Mouse (Mus musculus) liver, postnatal 0 days (tissue): ENCODE measurements around the gene Gm15097. TPM values are rescaled to one million over a fixed set of nuclear protein-coding genes. Genes with fewer than 3 reads are reported as not detected.
A peak's percentile ranks its signal among the peaks of the same experiment; 100 is the strongest.
"Not testable (repeated sequence)": the region's sequence is repeated elsewhere in the genome, so short reads cannot be mapped to it uniquely, and the experiment has no call there.

ENCODE experiments used
- ATAC-seq: fragments of 200-750 bp; cut with Nextera tagmentation; 2 replicates; pipeline ENCODE4 v1.8.0; 2017; ENCODE audit warnings: mild to moderate bottlenecking, moderate library complexity
- DNase-seq: peaks from one replicate; pipeline ENCODE4 v3.0.0-alpha.2; 2016
- H3K27ac ChIP-seq: fragments of 300-500 bp; sonication (generic); 2 replicates; pipeline ENCODE4 v1.5.1; 2014; ENCODE audit warnings: antibody characterized with exemption, moderate library complexity, mild to moderate bottlenecking, low read depth
- H3K27me3 ChIP-seq: fragments of 300-500 bp; sonication (generic); 2 replicates; pipeline ENCODE4 v1.6.1; 2014; ENCODE audit warnings: low read length, control low read depth, mixed read lengths; ENCODE audit not compliant: insufficient read depth
- H3K36me3 ChIP-seq: fragments of 300-500 bp; sonication (generic); replicated peaks from 2 replicates; pipeline ENCODE4 v1.6.1; 2014; ENCODE audit warnings: mild to moderate bottlenecking, control low read depth, low read length, moderate library complexity, mixed read lengths; ENCODE audit not compliant: insufficient read depth
- H3K4me1 ChIP-seq: fragments of 300-500 bp; sonication (generic); 2 replicates; pipeline ENCODE4 v1.6.1; 2014; ENCODE audit warnings: antibody characterized with exemption, mild to moderate bottlenecking, control low read depth; ENCODE audit not compliant: insufficient read depth
- H3K4me2 ChIP-seq: fragments of 300-500 bp; sonication (generic); 2 replicates; pipeline ENCODE4 v1.6.1; 2014; ENCODE audit warnings: low read depth, mild to moderate bottlenecking, low read length, moderate library complexity, mixed read lengths
- H3K4me3 ChIP-seq: fragments of 300-500 bp; sonication (generic); 2 replicates; pipeline ENCODE4 v1.5.1; 2014; ENCODE audit warnings: low read depth, low read length
- H3K9ac ChIP-seq: fragments of 300-500 bp; sonication (generic); replicated peaks from 2 replicates; pipeline ENCODE4 v1.6.1; 2014; ENCODE audit warnings: mild to moderate bottlenecking, moderate library complexity
- H3K9me3 ChIP-seq: fragments of 300-500 bp; sonication (generic); 2 replicates; pipeline ENCODE4 v1.6.1; 2016; ENCODE audit warnings: mild to moderate bottlenecking, control low read depth, low read length, mixed read lengths
- CTCF ChIP-seq: sonication (generic); IDR thresholded peaks from 2 replicates; pipeline ENCODE4 v1.5.1; 2016; ENCODE audit warnings: antibody characterized with exemption, low read depth
- WGBS: fragments of 180-500 bp; shearing (Covaris S2); extraction: QIAGEN DNeasy Blood & Tissue Kit; methylation state at CpG from one replicate; pipeline ENCODE4 v1.1.7; 2014; ENCODE audit not compliant: insufficient replicate concordance; 5-methylcytosine and 5-hydroxymethylcytosine counted together
- polyA plus RNA-seq: library from polyadenylated mRNA; unstranded; fragments of >200 nt; fragmentation: Nextera tagmentation; extraction: Ambion mirVana; gene quantifications from 2 replicates; pipeline ENCODE4 v1.2.1, GENCODE M21; 2015

The Gm15097 gene
- not detected in 2 replicates for polyA plus RNA-seq

DNA sequence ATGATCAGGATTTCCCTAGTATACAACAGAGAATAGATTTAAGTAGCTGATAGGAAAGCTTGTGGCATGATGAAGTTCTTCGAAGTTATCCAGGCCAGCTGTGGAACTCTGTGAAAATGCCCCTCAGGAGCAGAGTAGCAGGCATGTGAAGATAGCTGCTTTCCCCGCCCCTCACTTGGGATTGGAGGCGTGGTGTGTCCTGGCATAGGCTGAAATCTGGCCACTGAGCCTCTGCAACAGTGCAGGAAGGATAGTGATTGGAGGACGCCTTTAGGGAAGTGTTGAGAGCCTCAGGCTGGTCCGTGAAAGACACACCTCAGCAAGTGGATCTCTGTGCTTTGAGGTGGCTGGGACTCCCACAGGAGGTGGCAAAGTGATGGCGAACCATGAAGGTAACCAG is at the start of gene Gm15097:
TSS of gene Gm15097 (plus strand) at position 301 of the 400 bp plus-strand sequence.
- not testable (repeated sequence) for DNase-seq, H3K27me3 ChIP-seq, H3K4me3 ChIP-seq, H3K36me3 ChIP-seq, H3K9ac ChIP-seq, H3K4me1 ChIP-seq, ATAC-seq, H3K4me2 ChIP-seq, H3K27ac ChIP-seq, H3K9me3 ChIP-seq
- no CpG with 5 or more reads among the region's 6 CpGs for WGBS

GRCm38 (mm10) chrX:149762853-149763252 is 21.4 kb upstream of the Gm15097 start:
- not testable (repeated sequence) for H3K36me3 ChIP-seq, H3K9ac ChIP-seq, H3K27me3 ChIP-seq, DNase-seq, H3K4me2 ChIP-seq, H3K4me1 ChIP-seq, H3K27ac ChIP-seq, ATAC-seq, H3K9me3 ChIP-seq, H3K4me3 ChIP-seq
- WGBS = 47% methylated on average over 4 of the region's 4 CpGs
- TF ChIP-seq CTCF = peak; percentile 33

DNA sequence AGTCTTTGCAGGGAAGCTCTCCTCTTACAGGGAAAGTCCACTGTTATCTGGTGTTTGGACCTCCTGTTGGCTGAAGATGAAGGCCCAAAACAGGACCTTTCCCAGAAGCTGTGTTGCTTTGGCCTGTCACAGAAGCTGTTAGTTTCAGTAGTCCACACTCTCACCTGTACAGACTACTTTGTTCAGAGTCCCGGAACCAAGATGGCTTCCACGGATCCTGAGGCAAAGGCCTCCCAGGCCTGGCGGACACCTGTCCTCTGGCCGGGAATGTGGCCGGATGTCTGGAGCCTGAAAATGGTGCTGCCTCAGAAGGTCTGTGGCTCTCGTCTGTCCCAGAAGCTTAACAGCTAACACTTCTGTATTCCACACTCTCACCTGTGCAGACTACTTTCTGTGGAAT is 26.9 kb downstream of the Gm15097 start:
- not testable (repeated sequence) for H3K27me3 ChIP-seq, H3K9me3 ChIP-seq, H3K4me2 ChIP-seq, H3K4me1 ChIP-seq, H3K9ac ChIP-seq, H3K27ac ChIP-seq, H3K4me3 ChIP-seq, DNase-seq, H3K36me3 ChIP-seq, ATAC-seq
- 74% methylated on average over 6 of the region's 6 CpGs for WGBS

Other genes starting within 250 kb of the Gm15097 start
- not detected in 2 replicates for gene Gm10439, start 189.9 kb upstream of the Gm15097 start, polyA plus RNA-seq
- not detected in 2 replicates for gene Gm15091, start 157.2 kb downstream of the Gm15097 start, polyA plus RNA-seq